Mouse (Mus musculus) megakaryocyte, embryonic 14.5 days (primary cell): ENCODE data around the gene Plcg1.

Source experiments
- FLI1 ChIP-seq: IDR thresholded peaks from 2 replicates; pipeline ENCODE4 v1.6.1; 2012; ENCODE audit warnings: low read length, inconsistent platforms, mixed read lengths
- GATA1 ChIP-seq: IDR thresholded peaks from 3 replicates; pipeline ENCODE4 v1.6.1; 2012; ENCODE audit warnings: mixed read lengths, low read length, inconsistent platforms, borderline replicate concordance

DNA sequence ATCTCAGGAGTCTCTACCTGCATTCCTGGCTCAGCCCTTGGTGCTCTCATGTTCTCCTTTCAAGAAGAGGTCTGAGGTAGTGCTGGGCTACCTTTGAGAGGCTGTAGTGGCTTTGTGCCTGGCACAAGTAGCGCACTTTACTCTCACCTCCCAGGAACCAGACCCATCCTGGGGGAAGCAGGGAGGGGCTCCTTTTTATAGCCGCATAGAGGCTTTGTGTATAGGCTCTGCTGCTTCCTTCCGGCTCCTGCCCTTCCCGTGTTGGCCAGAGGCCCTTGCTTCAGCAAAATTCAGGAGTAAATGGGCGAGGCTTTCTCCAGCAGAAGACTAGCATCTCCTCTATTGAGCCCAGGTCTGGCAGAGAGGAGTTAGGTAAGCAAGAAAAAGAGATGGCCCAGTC lies 7.3 kb downstream of the Plcg1 start:
- TF ChIP-seq GATA1: no peak
- no peak for TF ChIP-seq FLI1
